Mouse (Mus musculus) NIH3T3 (cell line): ENCODE results near the gene Hapln4.
A peak's percentile ranks its signal among the peaks of the same experiment; 100 is the strongest.

Experiments
- DNase-seq: peaks from one replicate; pipeline ENCODE4 v3.0.0-alpha.2; 2012; ENCODE audit warnings: low read depth

Hapln4 gene

GRCm38 (mm10) chr8:70139026-70139857 is 56.0 kb downstream of the Hapln4 start, which contains the start of the genes Rfxank, Borcs8 and Mef2b:
Gene Rfxank (minus strand): TSS chr8:70139154.
Gene Borcs8 (plus strand): TSS chr8:70139499.
Gene Mef2b (plus strand): TSS chr8:70139711.
- DNase-seq, result peak; percentile 100

- DNase-seq, result peak; percentile 56
Observed at GRCm38 (mm10) chr8:70139981-70140380, 56.7 kb downstream of the Hapln4 start.
